Mouse (Mus musculus) ES-Bruce4 (cell line): ENCODE measurements around the gene Neurog3.

Source experiments
- CTCF ChIP-seq: IDR thresholded peaks from one replicate; pipeline ENCODE4 v1.8.1; 2011; ENCODE audit warnings: low read depth, low read length
- EP300 ChIP-seq: IDR thresholded peaks from 2 replicates; pipeline ENCODE4 v1.6.1; 2011; ENCODE audit warnings: low read depth, low read length; ENCODE audit not compliant: insufficient read depth
- POLR2A ChIP-seq: IDR thresholded peaks from one replicate; pipeline ENCODE4 v1.8.1; 2011; ENCODE audit warnings: low read length; ENCODE audit not compliant: insufficient read depth

DNA sequence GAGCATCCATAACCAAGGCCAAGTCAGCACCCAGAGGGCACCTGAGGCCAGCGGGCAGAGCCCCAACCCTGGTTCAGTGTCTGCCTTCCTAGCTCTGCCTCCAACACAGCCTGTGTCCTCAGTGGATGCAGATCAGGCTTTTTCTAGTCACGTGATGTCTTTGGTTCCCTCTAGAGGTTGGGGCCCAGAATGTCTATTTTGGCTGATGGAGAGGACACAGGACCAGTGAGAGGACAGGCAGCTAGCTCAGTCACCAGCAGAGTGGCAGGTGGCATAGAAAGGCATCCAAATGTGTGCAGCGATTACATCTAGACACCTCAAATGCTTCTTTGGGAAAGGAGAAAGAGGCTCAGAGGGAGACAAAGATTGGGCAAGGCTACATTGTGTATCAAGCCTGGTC is 48.8 kb downstream of the Neurog3 start:
- TF ChIP-seq POLR2A (no peak), CTCF (no peak), EP300 (no peak)
